Mouse (Mus musculus) v-Abl transformed pro-B cells (cell line): Measurements from ENCODE around the gene Mpv17l.
"Not testable (repeated sequence)": the region's sequence is repeated elsewhere in the genome, so short reads cannot be mapped to it uniquely, and the experiment has no call there.

Experiments
- in situ Hi-C, 2 experiments: fragments of 400-800 bp; cut with MboI; formaldehyde crosslinking; loops; one replicate each; pipeline ENCODE4 v1.15.1; 2025; ENCODE audit not compliant: unreplicated experiment in 2 of 2

Gene Mpv17l

GRCm38 (mm10) chr16:13922499-13922898 lies 19.5 kb downstream of the Mpv17l start:
- in situ Hi-C loops = not testable (repeated sequence)

GRCm38 (mm10) chr16:13922966-13923365 lies 20.0 kb downstream of the Mpv17l start:
- in situ Hi-C loops = not testable (repeated sequence)

GRCm38 (mm10) chr16:13927456-13928075 lies 24.6 kb downstream of the Mpv17l start:
- in situ Hi-C loops = no loop called here

- in situ Hi-C loops = no loop called here
Observed at GRCm38 (mm10) chr16:13940139-13940846, 37.3 kb downstream of the Mpv17l start.

- in situ Hi-C loops = no loop called here
Observed at GRCm38 (mm10) chr16:13940847-13941395, 38.0 kb downstream of the Mpv17l start.

DNA sequence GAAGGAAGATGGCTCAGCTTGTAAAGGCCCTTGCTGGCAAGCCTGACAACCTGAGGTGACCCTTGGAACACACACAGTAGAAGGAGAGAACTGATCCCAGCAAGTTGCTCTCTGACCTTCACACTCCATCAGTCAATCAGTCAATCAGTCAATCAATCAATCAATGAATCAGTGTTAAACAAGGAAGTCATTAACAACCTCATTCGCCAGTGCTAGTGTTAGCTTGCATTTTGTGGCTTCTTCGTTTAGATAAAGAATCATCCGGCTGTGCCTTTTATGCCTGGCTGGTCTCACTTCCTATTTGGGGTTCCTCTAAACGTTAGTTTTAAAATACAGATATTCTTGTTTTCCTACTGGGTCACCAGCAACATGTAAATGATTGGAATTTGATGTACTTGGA lies 41.2 kb downstream of the Mpv17l start:
- in situ Hi-C loops = no loop called here

DNA sequence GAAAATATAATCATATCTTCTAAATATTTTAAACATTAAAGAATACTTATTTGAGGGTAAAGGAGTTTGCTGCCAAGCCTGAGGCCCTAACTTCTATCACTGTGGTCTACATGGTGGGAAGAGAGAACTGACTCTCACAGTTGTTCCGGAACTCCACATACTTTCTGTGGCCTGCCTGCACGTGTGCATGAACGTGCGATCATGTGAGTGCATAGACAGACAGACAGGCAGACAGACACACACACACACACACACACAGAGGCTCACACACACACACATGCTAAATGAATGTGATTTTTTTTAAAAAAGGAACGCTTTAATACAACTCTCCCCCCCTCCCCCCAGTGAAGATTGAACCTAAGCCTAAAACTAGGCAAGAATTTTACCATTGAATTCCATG lies 41.8 kb downstream of the Mpv17l start:
- in situ Hi-C loops = no loop called here

- in situ Hi-C loops = no loop called here
Observed at GRCm38 (mm10) chr16:13945153-13945552, 42.2 kb downstream of the Mpv17l start.

DNA sequence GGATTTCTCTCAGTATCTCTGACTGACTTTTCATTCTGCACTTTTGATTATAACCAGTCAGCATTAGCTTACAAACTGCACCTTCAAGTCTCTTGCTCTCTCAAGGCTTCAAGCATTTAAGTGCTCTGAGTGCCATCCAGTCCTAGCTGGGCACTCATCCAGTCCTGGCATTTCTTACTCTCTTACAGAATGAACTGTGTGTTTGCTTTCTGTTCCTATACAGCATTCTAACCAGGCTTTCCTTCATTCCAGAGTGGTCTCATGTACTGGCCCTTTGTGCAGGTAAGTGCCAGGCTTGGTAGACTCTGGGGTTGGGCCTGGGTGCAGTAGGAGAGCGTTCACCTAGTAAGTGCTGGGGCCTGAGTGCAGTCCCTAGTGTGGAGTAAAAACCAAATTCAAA lies 43.3 kb downstream of the Mpv17l start:
- in situ Hi-C loops = no loop called here

- in situ Hi-C loops = no loop called here
Observed at GRCm38 (mm10) chr16:13951245-13951644, 48.3 kb downstream of the Mpv17l start.

DNA sequence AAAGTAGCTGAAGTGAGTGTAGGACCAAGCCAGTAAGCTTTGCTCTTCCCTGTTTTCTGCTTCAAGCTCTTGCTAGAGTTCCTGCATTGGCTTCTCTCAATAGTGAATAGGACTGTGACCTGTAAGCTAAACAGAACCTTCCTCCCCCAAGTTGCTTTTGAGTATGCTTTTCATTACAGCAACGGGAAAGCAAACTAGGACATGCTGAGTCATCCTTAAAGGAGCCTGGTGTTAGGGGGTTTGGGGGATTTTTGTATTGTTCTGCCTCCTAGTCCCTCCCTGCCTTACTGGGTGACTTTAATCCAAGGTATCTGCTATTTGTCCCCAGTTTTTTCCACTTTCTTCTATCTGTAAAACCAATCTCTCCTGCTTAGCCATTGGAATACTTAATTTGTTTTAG lies 59.1 kb downstream of the Mpv17l start:
- in situ Hi-C loops = no loop called here

DNA sequence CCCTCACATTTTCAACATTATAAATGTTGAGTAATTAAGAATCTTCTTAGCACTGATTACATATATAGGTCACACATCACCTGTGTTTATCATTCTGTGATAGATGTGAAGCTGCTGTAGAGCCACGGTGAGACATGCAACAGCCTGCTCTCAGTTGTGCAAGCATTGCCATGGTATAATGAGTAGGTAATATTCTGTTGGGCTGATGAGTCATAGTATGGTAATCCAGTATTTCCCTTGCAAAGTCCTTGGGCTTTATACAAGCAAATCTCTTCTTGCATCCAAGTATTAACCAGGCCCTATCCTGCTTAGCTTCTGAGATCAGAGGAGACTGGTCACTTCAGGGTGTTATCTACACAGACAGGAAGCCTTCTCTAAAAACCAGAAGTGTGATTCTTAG lies 66.1 kb downstream of the Mpv17l start:
- in situ Hi-C loops = no loop called here

- in situ Hi-C loops = no loop called here
Observed at GRCm38 (mm10) chr16:13972051-13972450, 69.1 kb downstream of the Mpv17l start.

DNA sequence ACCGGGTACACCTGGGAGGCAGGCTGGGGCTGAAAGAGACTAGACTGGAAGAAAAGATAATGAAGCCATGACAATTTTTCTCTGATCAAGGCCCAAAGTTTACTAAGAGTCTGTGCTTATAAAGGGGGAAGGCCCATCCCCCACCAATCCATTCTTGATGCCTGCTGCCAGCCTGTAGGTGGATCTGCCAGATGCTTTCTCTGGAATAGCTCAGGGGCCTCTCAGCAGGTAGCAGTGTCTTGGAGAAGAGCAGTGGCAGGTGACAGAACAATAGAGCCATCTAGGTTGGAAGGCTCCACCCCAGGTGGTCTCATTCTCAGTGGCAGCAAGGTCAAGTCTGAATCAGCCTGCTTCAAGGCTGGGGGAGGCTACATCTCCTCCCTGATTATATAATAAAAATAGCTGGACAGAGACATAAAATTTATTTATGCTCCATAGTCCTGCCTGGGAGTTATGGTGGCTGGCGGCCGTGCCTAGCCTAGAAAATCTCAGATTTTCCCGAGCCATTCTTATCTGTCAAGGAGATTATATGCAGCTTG lies 73.5 kb downstream of the Mpv17l start:
- in situ Hi-C loops = not testable (repeated sequence)

GRCm38 (mm10) chr16:13977026-13977425 lies 74.1 kb downstream of the Mpv17l start:
- in situ Hi-C loops = not testable (repeated sequence)

- in situ Hi-C loops = not testable (repeated sequence)
Observed at GRCm38 (mm10) chr16:13981726-13982125, 78.8 kb downstream of the Mpv17l start.

DNA sequence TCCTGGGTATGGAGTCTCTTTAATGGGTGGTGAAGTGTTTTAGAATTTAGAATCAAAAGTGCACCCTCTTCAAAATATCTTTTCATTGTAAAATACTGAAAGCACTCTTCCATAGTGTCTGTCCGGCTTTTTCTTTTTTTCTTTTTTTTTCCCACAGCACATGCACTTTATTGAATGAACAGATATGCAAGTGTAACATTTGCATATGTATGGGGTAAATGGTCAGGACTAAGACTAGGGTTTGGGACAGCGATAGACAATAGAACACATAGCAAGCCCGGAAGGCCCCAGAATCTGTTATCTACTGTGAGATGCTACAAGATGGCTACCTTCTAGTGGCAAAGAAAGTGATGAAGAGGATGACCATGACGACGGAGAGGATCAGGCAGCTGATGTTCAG lies 80.2 kb downstream of the Mpv17l start:
- in situ Hi-C loops = no loop called here

DNA sequence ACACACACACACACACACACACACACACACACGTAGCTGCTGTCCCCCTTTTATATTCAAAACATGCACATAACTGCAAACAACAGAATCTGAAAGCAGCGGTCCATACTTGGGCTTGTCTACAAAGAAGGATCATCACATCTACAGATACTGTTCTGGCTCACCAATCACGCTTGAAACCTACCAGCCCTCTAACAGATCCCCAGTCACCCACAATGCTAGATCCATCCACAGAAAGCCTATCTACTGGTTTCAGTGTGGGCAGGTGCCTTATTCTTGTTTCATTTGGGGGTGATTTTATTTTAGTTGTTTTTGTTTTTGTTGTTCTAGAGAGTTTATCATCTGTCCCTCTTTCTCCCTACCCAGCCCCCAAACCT lies 83.2 kb downstream of the Mpv17l start:
- in situ Hi-C loops = no loop called here

DNA sequence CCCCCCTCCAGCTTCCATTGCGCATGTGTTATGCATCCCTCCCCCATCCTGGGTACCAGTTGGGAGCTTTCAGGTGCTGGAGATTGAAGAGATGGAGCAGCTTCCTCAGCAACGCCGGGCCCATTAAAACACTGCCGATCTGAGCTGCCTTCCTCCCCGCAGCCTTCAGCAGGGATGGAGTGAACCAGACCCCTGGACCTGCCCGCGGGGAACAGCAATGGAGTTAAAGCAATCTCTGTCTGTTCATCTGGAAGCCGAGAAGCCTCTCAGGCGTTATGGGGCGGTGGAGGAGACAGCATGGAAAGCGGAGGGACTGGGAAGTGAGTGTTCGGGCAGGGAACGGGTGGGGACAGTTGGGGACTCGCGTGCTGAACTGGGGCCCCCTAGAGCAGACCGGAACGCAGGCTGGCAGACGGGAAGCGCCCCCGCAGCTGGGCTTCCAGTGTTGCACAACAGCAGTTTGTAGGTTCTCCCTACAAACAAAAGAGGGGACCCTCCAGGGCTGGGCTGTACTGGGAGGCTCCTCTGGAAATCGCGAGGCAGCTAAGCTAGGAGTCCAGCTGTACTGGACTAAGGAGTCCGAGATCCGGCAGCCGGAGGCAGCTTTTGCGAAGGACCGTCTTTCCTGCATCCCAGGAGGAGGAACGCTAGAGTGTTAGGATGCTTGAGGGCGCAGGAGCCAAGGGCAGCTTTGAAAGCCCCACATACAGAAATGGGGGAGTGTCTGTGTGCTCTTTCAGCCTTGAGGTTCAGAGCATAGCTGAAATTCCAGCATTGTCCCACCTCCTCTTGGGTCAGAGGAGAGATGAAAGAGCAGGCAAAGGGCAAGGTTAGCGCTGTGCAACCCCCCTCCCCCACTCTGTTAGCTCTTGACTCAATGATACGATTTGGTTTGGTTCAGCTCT lies 83.9 kb downstream of the Mpv17l start, which contains the start of the genes 2900011O08Rik and Ifitm7:
Gene 2900011O08Rik, plus strand, starts transcription at position 31 of the 905 bp plus-strand sequence.
Gene Ifitm7, minus strand, starts transcription at position 315 of the 905 bp plus-strand sequence.
- in situ Hi-C loops = no loop called here

DNA sequence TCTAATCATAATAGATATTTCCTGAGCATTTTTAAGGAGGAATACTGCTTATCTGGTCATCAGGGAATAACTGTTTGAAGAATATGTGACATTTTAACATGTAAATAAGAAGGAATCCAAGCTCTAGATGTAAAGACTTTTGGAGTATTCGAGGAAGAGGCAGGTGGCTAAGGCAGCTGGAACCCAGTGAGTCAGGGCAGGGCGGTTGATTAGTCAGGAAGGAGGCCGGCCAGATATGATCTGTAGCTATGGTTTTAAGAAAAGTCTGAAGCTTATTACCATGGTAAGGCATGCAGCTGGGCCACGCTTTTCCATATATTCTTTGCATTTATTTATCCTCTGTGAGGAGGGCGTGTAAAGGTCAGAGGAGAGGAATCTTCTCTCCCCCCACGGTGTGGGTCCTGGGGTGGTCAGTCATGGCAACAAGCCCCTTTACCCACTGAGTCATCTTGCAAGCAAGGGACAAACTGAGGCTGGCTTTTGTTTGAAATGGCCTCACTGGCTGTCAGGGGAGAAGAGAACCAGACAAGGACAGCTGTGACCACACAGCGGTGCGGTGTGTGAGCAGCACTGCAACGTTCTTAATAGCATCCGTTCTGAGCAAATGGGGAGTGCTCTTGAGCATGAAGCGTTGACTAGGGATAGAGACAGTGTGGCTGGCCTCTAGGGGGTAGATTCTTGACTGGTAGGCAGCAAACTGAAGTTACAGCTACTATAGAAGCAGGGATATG lies 89.7 kb downstream of the Mpv17l start:
- in situ Hi-C loops = no loop called here
